Mouse (Mus musculus): ENCODE results near the gene Tmem53.

Gene Tmem53

GRCm38 (mm10) chr4:117314849-117315500, 63.2 kb downstream of the Tmem53 start:
- DNase-seq (ENCODE audit: low spot score in 2 of 2): no peak

GRCm38 (mm10) chr4:117316800-117317199, 65.0 kb downstream of the Tmem53 start:
- DNase-seq (ENCODE audit: low spot score in 2 of 2): no peak

GRCm38 (mm10) chr4:117317701-117318190, 66.0 kb downstream of the Tmem53 start:
- DNase-seq (ENCODE audit: low spot score in 2 of 2): no peak
